Mouse (Mus musculus) myocyte (in vitro differentiated cells): Measurements from ENCODE around the gene Arsj.

ENCODE experiments used
- CEBPB ChIP-seq: IDR thresholded peaks from 2 replicates; pipeline ENCODE4 v1.6.1; 2011; ENCODE audit warnings: mild to moderate bottlenecking, moderate library complexity; ENCODE audit not compliant: poor library complexity, insufficient read depth, severe bottlenecking
- E2F4 ChIP-seq: IDR thresholded peaks from one replicate; pipeline ENCODE4 v1.6.1; 2011; ENCODE audit warnings: mild to moderate bottlenecking, control low read depth, moderate library complexity; ENCODE audit not compliant: insufficient read depth
- MAX ChIP-seq: IDR thresholded peaks from one replicate; pipeline ENCODE4 v1.6.1; 2011; ENCODE audit warnings: low read depth, mild to moderate bottlenecking, control low read depth
- MYOD1 ChIP-seq, 3 experiments: IDR thresholded peaks; one replicate each; pipeline ENCODE4 v1.6.1; 2011; ENCODE audit warnings: control low read depth in 2 of 3, low read depth in 2 of 3, mild to moderate bottlenecking in 2 of 3, moderate library complexity in 1 of 3; ENCODE audit not compliant: insufficient read length in 2 of 3, control insufficient read depth in 1 of 3
- POLR2A ChIP-seq: IDR thresholded peaks from one replicate; pipeline ENCODE4 v1.6.1; 2011; ENCODE audit warnings: low read depth, mild to moderate bottlenecking, control low read depth, moderate library complexity; ENCODE audit not compliant: insufficient read length
- POLR2AphosphoS2 ChIP-seq: IDR thresholded peaks from one replicate; pipeline ENCODE4 v1.6.1; 2011; ENCODE audit warnings: low read depth, control low read depth; ENCODE audit not compliant: insufficient read length
- REST ChIP-seq: IDR thresholded peaks from one replicate; pipeline ENCODE4 v1.6.1; 2011; ENCODE audit warnings: mild to moderate bottlenecking, control low read depth, moderate library complexity; ENCODE audit not compliant: insufficient read depth, insufficient read length
- SRF ChIP-seq: IDR thresholded peaks from one replicate; pipeline ENCODE4 v1.6.1; 2011; ENCODE audit warnings: low read depth; ENCODE audit not compliant: control insufficient read depth, insufficient read length
- TCF12 ChIP-seq: IDR thresholded peaks from one replicate; pipeline ENCODE4 v1.6.1; 2011; ENCODE audit warnings: mild to moderate bottlenecking, control low read depth; ENCODE audit not compliant: poor library complexity, insufficient read depth, severe bottlenecking
- USF1 ChIP-seq: IDR thresholded peaks from one replicate; pipeline ENCODE4 v1.6.1; 2011; ENCODE audit warnings: low read depth, mild to moderate bottlenecking, control low read depth, moderate library complexity

DNA sequence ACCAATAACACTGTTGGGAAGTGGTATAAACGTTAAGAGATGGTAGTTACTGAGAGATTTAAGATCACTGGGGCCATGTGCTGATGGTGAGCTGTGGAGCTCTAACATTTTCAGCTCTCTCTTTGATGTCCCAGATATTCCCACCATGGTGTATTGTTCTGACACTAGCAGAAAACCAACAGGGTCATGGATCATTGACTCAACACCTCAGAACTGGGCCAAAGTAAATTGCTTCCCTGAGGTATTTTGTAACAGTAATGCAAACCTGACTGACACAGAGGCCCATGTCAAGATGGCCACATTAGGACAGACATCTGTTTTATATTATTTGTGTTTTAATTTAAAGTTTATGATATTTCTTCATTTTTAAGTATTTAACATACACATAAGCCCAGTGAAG is 3.7 kb upstream of the Arsj start:
- no peak for TF ChIP-seq MYOD1 (IDR thresholded peaks at IDR 0.05; ENCODE audit: control insufficient read depth in 1 of 3, insufficient read length in 2 of 3, low read depth in 2 of 3)
- no peak for TF ChIP-seq POLR2A
- TF ChIP-seq E2F4, result no peak
- TF ChIP-seq CEBPB, result no peak
- no peak for TF ChIP-seq MAX
- no peak for TF ChIP-seq POLR2AphosphoS2
- no peak for TF ChIP-seq TCF12
- TF ChIP-seq SRF, result no peak
- no peak for TF ChIP-seq REST
- TF ChIP-seq USF1, result no peak
